Mouse (Mus musculus): ENCODE results near the gene Olfr750. TPM values are rescaled to one million over a fixed set of nuclear protein-coding genes. Genes with fewer than 3 reads are reported as not detected.
A peak's percentile ranks its signal among the peaks of the same experiment; 100 is the strongest.

Olfr750 gene
- total RNA-seq, 2 experiments from 2014 or later: not detected

DNA sequence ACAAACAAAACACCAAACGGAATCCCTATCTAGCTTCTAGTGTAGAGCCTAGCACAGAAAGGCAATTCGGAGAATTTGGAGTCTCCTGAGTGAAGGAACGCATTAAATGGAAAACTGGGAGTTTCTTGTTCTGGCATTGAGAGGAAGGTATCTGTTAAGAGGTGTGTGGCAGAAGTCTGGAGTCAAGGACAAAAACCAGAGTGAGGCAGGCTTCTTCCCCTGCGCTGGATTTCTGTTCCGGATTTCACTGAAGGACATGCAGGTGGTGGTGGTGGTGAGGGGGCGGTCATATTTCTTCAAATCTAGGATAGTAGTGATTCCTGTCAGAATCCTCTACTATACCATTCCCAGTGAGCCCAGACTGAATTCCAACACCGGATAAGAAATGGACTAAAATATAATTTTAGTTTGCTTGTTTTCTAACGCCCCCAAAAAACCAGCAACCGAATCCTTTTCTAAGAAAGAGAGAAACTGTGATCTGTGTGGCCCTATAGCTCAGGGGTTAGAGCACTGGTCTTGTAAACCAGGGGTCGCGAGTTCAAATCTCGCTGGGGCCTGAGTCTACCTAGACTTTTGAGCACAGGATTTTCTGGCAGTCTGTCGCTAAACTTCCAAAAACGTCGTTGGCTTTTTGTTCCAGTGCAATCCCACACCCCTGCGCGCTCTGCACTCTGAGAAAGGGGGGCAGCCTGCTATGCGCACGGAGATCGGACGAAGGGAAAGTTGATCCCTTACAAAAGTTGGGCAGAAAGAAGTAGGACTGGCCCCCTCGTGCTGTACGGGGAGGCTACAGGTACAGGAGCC is 14.1 kb upstream of the Olfr750 start:
- DNase-seq: peak; percentile 86 to 90

DNA sequence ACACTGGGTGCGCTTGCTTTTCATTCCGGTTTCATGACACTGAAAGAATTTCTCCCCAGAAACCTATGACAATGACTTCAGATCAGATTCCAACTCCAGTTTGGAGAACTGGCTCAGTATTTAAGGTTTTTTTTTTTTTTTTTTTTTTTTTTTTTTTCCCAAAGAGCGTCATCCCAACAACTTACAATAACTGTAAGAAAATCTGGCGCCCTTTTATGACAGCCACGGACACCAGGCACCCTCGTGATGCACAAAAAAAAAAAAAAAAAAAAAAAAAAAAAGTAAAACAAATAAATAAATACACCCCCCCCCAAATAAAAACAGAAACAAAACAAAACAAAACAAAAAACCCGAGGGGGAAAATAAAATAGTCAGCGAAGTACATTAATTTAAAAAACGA is 13.5 kb upstream of the Olfr750 start:
- DNase-seq: no peak

DNA sequence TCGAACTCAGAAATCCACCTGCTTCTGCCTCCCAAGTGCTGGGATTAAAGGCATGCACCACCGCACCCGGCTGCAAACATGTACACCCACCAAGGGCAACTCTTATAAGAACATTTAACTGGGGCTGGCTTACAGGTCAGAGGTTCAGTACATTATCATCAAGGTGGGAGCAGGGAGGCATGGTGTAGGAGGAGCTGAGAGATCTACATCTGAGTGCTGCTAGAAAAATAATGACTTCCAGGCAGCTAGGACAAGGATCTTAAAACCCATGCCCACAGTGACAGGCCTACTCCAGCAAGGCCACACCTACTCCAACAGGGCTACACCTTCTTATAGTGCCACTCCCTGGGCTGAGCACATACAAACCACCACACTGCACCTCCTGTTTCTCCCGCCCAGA is 11.7 kb upstream of the Olfr750 start:
- no peak for DNase-seq

DNA sequence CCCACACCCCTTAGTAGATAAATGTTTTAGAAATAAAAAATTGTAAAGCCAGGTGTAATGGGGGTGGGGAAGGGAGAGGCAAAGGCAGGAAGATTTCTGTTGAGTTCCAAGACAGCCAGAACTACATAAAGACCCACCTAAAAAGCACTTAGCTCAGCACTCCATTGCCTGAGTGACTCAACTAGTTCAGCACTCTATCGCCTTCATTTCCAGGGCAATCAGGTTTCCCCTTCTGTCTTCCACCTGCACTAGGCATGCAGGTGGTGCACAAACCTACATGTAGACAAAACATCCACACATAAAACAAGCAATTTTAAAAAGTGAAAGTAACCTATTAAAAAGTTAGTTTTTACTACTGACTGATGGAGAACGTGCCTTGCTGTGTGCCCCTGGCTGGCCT is 10.9 kb upstream of the Olfr750 start:
- no peak for DNase-seq

DNA sequence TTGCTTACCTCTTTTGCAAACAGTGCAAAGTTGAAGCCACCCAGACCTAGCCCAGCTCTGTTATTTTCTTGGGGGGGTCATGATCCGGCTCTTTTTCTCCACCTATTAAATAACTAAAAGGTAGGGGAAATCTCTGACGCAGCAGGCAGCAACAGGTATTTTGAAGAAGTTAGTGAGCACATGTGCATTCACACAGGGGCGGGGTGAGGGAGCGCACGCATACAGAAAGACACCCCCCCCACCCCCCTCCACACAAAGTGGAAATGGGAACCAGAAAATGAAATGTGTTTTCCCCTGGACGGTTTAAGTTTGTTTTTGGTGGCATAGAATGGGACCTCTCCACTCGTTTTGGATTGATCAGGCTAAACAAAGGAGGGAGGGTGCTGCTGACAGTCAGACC is 9.6 kb upstream of the Olfr750 start:
- no peak for DNase-seq

DNA sequence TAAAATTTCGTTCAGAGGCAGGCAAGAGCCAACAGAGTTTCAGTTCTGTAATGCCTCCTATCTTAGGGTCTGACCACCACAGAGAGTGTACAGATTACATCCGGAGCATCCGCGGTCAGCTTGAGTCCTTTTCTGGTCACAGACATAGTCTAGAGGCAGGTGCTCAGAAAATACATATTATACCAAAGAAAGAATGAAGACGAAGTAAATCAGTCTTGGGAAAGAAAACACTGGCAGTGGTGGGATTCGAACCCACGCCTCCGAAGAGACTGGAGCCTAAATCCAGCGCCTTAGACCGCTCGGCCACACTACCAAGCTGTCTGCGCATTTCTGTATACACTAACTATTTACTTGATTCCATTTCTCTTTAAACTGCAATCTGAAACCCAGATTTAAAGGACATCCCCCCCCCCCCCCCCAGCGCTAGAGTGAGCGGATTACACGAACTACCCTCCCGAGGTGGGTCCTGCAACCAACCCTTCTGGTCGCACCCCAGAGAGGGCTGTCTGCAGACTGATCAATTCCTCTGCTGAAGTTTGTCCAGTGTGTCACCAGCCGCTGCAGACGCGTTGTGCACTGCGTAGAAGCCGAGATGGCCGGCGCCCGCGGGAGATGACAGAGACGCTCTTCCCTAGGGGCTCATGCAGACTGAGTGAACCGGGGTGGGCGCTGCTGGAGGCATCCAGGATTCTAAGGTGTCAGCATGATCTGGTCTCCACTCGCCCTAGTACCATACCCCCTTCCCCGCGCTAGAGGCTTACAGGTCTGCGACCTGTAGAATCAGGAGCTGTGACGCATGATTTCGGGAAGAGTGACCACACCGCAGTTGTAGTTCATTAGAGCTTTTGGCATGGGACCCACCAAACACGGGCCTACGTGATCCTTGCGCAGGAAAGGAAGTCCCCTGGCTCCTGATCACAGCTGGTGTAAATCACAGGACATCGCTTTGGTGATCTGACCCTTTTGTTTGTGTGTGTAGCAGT is 8.7 kb upstream of the Olfr750 start:
- DNase-seq: peak; percentile 60 to 69

DNA sequence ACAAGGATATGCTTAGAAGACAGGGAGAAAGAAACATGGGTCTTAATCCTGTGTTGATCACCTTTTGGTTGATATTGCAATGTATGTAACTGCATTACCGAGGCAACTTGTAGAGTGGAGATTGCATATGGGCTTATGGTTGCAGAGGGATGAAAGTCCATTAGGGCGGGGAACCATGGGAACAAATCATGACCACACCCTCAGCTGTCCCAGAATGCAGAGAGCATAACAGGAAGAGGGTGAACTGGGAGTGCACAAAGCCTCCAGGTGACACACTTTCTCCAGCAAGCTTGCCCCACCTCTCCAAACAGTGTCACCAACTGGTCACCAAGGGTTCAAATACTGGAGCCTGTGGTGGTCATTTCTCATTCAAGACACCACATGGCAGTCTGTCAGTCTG is 6.8 kb upstream of the Olfr750 start:
- no peak for DNase-seq

DNA sequence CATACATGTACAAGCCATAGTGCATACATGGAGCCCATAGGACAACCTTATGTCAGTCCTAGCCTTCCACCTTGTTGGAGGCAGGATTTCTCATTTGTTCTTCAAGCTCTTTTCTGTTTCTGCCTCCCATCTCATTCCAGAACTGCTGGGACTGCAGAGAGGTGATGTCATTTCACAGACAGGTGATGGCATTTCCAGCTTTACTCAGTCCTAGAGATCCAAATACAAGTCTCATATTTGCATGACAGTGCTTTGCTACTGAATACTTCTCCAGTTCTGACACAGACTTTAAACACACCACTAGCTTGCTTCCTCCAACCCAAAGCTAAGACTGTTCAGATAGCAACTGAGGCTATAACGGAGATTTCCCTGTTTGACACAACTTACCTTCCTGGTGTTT is 4.9 kb upstream of the Olfr750 start:
- no peak for DNase-seq

DNA sequence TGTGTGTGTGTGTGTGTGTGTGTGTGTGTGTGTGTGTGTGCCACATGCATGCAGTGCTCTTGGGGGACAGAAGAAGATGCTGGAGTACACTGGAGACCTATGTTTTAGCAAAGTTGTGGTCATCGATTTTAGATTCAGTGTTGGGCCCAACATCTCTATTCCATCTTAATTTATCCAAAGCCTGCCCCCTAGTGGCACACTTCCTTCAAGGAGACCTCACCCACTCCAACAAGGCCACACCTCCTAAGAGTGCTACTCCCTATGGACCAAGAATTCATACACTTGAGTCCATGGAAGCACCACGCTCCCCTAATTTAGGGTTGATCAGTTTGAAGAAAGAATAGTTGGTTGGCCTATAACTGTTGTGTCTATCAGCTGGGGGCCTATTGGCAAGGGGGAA is 4.6 kb downstream of the Olfr750 start:
- DNase-seq: no peak

DNA sequence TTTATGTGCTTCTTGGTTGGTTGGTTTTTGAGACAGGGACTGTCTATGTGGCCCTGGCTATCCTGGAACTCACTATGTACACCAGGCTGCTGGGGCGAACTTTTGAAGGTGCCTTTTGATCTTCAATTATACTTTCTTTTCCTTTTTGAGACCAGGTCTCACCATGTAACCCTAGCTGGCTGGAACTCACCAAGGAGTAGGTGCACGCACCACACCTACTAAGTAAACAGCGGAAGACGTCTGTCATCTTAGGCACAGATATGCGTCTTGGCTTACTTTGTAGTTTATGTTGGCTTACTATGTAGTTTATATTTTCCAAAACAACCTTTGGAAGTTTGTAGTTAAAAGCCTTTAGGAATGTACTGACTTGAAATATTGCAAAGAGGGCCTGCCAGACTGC is 5.3 kb downstream of the Olfr750 start:
- DNase-seq: no peak

DNA sequence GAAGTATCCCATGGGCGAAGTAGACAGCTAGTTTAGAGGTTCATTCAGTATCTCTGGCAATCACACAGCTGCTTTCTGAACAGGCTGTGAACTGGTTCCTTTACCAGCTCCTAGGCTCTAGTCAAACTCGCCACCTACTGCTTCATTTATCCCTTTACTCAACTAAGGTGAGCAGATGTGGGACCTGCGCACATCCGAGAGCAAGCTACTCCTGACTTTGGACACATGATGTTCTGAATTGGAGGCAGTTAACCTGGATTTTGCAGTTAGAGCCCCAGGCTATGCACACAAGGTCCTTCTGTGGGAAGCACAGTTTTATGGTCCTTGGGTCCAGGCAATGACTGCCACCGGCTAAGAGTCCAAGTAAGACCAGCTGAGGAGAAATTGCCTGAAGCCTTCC is 13.5 kb downstream of the Olfr750 start:
- no peak for DNase-seq

DNA sequence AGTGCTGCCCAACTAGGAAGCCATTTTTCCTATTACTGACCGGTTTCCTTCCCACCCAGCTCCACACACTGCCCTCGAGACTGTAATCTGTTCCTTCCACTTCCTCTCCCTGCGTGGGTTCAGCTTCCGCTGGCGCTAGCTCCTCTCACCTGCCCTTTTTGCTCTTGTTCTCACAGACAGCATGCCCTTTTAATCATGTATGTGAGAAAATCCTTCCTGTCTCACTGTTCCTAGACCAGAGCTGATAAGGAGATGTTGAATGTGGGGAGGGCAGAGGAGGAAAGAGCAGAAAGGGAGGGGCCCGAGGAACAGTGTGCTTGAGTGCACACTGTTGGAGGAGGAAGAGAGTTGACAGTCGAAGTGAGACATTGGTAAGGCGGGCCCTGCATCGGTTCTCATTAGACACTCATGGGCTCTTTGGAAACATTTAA is 16.8 kb downstream of the Olfr750 start, which contains the start of gene Rnase12:
Gene Rnase12, minus strand, starts transcription at position 261 of the 431 bp plus-strand sequence.
- DNase-seq: no peak

DNA sequence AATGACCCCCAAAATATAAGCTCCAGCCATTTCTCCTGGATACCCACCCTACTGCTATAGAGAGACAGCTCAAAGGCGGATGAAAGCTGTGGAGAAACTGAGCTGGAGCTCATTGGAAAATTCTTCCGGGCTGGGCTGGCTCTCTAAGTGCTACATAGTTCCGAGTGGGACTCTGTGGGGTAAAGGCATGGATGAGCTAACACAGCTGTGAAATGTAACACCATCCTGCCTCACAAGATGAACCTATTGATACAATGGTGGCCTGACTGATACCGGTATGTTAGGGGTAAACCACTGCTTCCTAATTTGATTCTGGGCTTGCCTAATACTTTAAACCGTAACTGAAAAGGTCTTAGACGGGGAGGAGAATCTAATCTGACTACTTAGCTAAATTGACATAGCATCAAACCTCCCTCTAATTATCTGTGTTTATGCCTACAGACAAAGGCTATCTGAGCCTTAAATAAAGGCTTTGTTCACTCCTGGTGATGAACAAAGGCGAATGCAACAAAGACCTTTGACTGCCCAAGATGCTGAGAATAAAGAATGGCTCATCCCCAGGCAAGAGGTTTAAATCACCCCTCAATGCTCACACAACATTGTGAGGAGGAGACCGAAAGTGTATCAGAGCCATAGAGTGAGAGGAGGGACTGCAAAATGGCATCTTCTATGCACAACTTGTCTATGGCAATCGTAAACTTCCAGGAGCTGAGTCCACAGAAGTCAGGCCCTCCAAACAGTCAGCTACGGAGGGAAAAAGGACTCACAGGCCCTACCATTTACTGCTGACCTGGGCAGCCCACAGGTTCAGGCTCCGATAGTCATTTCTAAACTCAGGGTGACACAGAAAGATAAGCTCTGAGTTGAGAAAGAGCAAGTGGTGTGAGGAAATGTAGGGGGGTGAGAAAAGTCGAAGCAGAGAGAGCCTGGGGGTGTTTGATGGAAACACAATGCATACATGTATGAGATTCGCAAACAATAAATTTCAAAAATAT is 19.7 kb downstream of the Olfr750 start:
- no peak for DNase-seq

DNA sequence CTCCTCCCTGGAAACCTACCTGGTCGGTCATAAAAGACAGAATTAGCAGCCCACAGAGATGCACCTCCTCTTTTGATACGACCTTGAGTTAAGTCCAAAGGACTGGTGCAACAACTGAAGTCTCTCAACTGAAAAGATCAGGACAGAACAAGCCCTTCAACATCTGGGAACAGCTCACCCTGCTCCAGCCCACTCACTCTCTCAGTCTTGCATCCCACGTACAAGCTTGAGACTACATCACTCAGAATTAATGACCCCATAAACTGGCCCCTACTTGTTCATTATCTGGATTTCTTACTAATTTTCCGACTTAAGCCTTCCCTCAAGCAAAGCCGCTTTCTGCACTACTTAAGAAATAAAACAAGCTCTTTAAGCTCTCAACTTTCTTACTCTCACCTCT is 21.1 kb downstream of the Olfr750 start:
- DNase-seq: no peak

DNA sequence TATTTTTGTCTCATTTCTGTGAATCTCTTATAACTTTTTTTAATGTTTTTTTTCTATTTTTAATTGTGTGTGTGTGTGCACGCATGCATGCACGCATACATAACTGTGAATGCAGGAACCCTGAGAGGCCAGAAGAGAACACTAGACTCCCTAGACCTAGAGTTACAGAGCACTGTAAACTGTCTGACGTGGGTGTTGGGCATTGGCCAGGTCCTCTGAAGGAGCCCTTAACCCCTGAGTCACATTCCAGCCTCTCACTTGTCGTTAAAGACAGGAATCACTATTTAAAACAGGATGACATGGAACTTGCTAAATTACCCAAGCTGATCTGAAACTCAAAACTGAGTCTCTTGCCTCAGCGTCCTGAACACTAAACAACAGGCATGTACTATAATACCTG is 22.3 kb downstream of the Olfr750 start:
- no peak for DNase-seq

DNA sequence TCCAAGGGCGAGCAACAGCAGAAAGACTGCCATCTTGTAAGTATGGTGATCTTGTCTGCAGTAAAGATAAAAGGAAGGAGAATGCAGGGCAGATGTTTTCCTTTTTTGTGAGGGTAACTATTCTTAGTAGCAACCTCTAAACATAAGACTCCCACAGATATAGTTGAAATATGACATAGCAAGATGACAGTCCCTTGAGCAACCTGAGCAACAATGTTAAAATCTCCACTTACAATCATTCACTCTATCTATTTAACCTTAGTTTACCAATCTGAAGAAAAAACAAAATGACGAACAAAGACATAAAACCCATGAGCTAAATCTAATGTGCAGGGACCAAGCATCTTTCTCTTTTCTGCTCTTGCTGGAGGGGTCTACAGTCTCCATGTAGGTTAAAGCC is 24.2 kb downstream of the Olfr750 start, which contains the start of gene Rnase11:
Gene Rnase11, minus strand, starts transcription at position 101 of the 400 bp plus-strand sequence.
- DNase-seq: no peak

DNA sequence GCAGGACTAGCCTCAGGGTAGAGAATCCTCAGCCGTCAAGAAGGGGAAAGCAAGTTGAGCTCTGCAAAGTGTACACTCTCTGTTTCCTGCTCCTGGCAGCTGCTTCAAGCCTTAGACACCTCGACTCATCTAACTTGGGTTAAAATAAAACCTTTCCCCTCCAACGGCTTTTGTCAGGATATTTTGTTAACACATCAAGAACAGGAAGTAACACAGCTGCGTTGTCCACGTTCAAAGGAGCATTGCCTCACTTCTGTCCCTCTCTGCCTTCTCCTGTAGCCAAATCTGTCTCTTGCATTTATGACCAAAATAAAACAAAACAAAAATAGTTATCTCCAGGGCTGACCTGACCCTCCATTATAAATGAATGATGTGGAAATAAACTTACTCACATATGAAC is 26.4 kb downstream of the Olfr750 start:
- no peak for DNase-seq

DNA sequence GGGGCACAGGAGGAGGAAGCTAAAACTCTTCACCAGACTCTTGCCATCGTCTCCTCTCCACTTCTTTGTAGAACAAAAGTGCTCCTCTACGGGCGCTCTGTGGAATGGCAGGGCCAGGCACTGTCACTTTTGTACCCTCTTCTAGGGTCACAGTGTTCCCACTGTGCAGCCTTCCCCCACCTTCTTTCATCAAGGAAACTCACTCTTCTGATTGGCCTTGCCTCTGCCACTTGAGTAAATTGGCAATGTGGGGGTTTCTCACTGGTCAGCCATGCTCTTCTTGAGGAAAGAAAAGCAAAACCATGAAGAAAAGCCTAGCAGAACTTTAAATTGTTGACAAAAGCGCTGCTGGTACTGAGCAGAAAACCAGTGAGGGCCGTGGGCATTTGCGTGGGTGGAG is 32.5 kb downstream of the Olfr750 start, which contains the start of gene Rnase9:
Gene Rnase9, minus strand, starts transcription at position 101 of the 400 bp plus-strand sequence.
- DNase-seq: no peak

DNA sequence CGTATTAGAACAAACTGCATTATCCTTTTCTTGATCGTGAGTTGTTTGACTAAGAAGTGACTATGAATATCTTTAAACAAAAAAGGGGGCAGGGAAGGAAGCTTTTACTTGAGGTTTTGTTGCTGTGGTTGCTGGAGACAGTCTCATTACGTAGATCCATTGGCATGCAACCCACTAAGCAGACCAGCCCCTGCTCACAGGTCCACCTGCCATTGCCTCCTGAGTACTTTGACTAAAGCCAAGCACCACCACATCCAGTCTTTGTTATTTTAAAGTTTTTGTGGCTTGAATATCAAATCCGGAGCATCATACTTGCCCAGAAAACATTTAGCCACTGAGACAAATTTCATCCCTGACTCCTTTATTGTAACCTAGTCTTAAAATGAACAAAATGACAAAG is 38.0 kb downstream of the Olfr750 start:
- no peak for DNase-seq

DNA sequence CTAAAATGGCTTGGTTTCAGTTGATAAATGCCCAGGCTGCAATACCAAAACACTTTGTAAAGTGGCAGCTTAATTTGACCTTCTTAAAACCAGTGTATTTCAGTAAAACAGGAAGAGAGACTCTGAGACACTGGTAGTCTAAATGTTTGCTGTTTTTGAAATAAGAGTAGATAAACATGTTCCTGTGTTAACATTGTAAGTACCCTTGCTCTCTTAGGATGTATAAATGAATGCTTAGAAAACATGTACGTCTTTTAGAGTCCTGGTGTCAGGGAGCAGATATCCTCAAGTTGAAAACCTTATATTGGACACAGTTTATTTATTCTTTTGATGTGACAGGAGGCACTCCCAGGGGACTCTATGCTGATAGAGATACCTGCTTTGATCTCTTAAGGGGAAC is 39.0 kb downstream of the Olfr750 start:
- no peak for DNase-seq

DNA sequence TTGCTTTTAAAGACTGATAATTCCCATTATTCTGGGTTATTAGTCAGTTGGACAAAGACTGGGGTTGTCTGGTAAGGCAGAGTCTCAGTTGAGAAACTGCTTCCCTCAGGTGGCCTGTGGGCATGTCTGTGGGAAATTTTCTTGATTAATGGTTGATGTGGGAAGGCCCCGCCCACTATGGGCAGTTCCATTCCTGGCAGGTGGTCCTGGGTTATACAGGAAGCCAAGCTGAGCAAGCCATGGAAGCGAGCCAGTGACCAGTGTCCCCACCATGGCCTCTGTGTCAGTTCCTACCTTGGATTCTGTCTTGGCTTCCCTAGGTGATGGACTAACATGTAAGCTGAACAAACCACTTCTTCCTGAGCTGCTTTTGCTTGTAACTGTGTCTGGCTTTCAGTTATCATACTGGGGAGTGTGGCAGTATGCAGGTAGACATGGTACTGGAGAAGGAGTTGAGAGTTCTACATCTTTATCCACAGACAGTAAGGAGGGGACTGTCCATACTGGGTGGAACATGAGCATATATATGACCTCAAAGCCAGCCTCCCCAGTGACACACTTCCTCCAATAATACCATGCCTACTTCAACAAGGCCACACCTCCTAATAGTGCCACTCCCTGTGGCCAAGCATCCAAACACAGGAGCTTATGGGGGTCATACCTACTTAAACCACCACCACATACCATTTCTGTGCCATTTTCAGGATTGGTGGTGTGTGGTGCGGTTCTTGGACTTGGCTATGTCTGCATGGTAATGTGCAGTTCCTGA is 46.7 kb downstream of the Olfr750 start:
- DNase-seq: no peak

Measured in layer of hippocampus, postnatal 36 days (tissue).